Mouse (Mus musculus): ENCODE data around the gene Raf1. TPM values are rescaled to one million over a fixed set of nuclear protein-coding genes. Genes with fewer than 3 reads are reported as not detected.

Gene Raf1
- polyA plus RNA-seq, 1 experiment from 2014 or later, result 179 TPM

DNA sequence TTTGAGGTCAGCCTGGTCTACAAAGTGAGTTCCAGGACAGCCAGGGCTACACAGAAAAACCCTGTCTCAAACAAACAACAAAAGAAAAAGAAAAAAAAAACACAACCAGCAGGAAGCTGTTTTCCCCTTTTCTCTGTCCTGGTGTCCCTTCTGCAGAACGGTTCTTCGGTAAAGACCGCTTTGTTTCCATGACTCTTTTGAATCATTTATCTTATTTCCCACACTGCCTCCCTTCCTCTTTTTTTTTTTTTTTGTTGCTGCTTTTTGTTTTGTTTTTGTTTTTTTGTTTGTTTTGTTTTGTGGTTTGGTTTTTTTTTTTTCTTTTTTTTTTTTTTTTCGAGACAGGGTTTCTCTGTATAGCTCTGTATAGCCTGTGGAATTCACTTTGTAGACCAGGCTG is 83.2 kb downstream of the Raf1 start:
- H3K36me3 ChIP-seq (ENCODE audit: control insufficient read depth, insufficient read depth, low read length), result no peaks in the 10 kb centered on the region
- 86% methylated on average over 4 of the region's 4 CpGs for WGBS
- H3K4me3 ChIP-seq (replicated peaks; ENCODE audit: low read depth, low read length), result no peak overlapping the region
- no peaks in the 10 kb centered on the region for H3K4me1 ChIP-seq (ENCODE audit: control insufficient read depth, insufficient read depth, low read length)
- DNase-seq (no peak), ATAC-seq (ENCODE audit: low FRiP score, low TSS enrichment) (no peak)
- H3K9me3 ChIP-seq (ENCODE audit: control insufficient read depth, low read length), result no peaks in the 10 kb centered on the region
- no peak overlapping the region for H3K9ac ChIP-seq (replicated peaks; ENCODE audit: low read length)
- no peaks in the 10 kb centered on the region for H3K27me3 ChIP-seq (ENCODE audit: control insufficient read depth, insufficient read depth, low read length)
- H3K27ac ChIP-seq (replicated peaks; ENCODE audit: low read depth, low read length), result no peak overlapping the region
- H3K4me2 ChIP-seq (ENCODE audit: low read length), result no peak overlapping the region

DNA sequence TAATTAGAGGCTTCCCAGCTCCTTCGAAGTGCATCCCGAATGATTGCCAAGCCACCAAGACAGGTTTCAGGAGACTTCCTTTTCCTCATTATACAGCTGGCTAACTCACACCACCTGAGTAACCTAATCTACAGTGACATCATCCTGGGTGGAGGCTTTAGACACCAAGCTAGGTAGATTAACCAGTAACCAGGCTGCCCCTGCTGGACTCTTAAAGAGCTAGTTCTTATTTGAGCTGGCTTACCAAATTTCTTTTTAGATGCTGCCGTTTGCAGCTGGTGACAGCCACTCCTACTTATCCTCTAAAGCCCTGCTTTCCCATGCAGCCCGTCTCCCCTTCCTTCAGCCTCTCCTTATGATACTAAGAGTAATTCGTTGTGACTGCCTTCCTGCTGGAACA is 84.0 kb downstream of the Raf1 start, which contains the start of gene Mkrn2os:
Gene Mkrn2os (minus strand): TSS at position 119 of the 400 bp plus-strand sequence.
- H3K27me3 ChIP-seq (ENCODE audit: control insufficient read depth, insufficient read depth, low read length), result no peaks in the 10 kb centered on the region
- WGBS, result 63% methylated on average over 5 of the region's 5 CpGs
- no peaks in the 10 kb centered on the region for H3K4me1 ChIP-seq (ENCODE audit: control insufficient read depth, insufficient read depth, low read length)
- H3K36me3 ChIP-seq (ENCODE audit: control insufficient read depth, insufficient read depth, low read length), result no peaks in the 10 kb centered on the region
- no peak within 1 kb of the TSS for H3K4me3 ChIP-seq (replicated peaks; ENCODE audit: low read depth, low read length)
- no peak for ATAC-seq (ENCODE audit: low FRiP score, low TSS enrichment)
- H3K4me2 ChIP-seq (ENCODE audit: low read length), result no peak within 1 kb of the TSS
- H3K9me3 ChIP-seq (ENCODE audit: control insufficient read depth, low read length), result no peaks in the 10 kb centered on the region
- H3K27ac ChIP-seq (replicated peaks; ENCODE audit: low read depth, low read length), result no peak within 1 kb of the TSS
- DNase-seq, result no peak
- no peak within 1 kb of the TSS for H3K9ac ChIP-seq (replicated peaks; ENCODE audit: low read length)

DNA sequence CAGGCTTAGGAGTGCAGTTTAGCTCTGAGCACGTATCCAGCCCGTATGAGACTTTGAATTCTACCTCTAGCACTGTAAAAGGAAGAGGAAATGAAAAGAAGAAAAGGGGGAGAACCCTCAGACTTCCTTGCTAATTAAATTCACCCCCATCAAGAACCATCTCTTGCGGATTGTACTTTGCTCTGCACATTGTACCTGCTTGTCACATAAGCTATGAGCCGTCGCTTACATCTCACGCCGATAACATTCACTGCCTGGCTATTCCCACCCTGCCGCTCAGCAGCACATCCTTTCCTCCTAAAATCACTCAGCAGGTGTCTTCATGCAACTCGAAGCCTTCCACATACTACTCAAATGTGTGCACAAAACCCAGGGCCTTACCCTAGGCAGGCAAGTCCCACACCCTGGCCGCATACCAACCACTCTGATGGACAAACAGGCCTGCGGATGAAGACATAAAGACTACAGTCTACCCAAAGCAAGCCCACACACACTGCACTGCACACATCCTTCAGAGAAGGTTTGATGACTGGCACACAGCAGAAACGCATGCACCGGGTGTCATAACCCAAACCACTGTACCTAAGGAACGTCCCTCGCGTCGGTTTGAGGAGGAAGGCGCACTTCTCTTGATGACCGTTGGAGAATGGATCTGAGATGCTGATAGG is 84.6 kb downstream of the Raf1 start:
- Histone ChIP-seq H3K27ac (replicated peaks; ENCODE audit: low read depth, low read length) (no peak overlapping the region), H3K4me1 (ENCODE audit: control insufficient read depth, insufficient read depth, low read length) (no peaks in the 10 kb centered on the region), H3K27me3 (ENCODE audit: control insufficient read depth, insufficient read depth, low read length) (no peaks in the 10 kb centered on the region), H3K36me3 (ENCODE audit: control insufficient read depth, insufficient read depth, low read length) (no peaks in the 10 kb centered on the region), H3K9me3 (ENCODE audit: control insufficient read depth, low read length) (no peaks in the 10 kb centered on the region), H3K4me2 (ENCODE audit: low read length) (no peak overlapping the region), H3K4me3 (replicated peaks; ENCODE audit: low read depth, low read length) (no peak overlapping the region), H3K9ac (replicated peaks; ENCODE audit: low read length) (no peak overlapping the region)
- 87% methylated on average over 19 of the region's 19 CpGs for WGBS
- no peak for DNase-seq
- no peak for ATAC-seq (ENCODE audit: low FRiP score, low TSS enrichment)

DNA sequence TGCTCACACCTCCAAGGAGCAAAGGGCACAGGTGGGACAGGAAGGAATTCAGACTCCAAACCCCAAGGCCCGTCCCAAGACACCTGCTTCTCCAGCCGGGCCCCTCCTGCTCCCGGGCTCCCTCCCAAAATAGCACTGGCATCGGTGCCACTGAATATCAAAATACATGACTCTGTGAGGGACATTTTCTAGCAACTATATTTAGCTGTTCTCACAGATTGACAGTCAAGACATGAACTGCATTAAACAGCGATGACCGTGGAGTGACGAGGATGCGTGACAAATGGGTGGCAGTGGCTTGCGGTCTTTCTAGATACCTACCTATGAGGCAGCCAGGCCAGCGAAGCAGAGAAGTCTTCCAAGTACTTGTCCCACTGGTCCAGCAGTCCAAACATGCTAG is 90.1 kb downstream of the Raf1 start:
- H3K4me3 ChIP-seq (replicated peaks; ENCODE audit: low read depth, low read length), result no peak overlapping the region
- ATAC-seq (ENCODE audit: low FRiP score, low TSS enrichment) (no peak), DNase-seq (no peak)
- H3K27ac ChIP-seq (replicated peaks; ENCODE audit: low read depth, low read length), result no peak overlapping the region
- no peaks in the 10 kb centered on the region for H3K27me3 ChIP-seq (ENCODE audit: control insufficient read depth, insufficient read depth, low read length)
- H3K9ac ChIP-seq (replicated peaks; ENCODE audit: low read length), result no peak overlapping the region
- WGBS, result 86% methylated on average over 10 of the region's 10 CpGs
- no peaks in the 10 kb centered on the region for H3K9me3 ChIP-seq (ENCODE audit: control insufficient read depth, low read length)
- no peak overlapping the region for H3K4me2 ChIP-seq (ENCODE audit: low read length)
- no peaks in the 10 kb centered on the region for H3K4me1 ChIP-seq (ENCODE audit: control insufficient read depth, insufficient read depth, low read length)
- H3K36me3 ChIP-seq (ENCODE audit: control insufficient read depth, insufficient read depth, low read length), result 0 out of 2 replicates have a peak, but pooled peaks cover under 1% of the 10 kb centered on the region

DNA sequence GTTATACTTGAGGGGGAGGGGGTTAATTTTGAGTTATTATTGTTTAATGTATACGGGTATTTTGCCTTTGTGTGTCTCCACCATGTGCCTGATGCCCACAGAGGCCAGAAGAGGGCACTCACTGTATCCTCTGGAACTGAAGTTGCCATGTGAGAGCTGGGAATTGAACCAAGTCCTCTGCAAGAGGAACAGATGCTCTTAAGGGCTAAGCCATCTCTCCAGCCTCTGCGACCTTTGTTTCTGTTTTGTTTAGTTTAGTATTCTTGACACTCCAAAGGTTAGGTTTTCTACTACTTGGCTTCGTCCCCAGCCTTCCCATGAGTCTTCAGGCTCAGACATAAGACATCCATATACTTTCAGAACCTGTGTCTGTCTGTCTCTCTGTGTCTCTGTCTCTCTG is 92.3 kb downstream of the Raf1 start:
- ATAC-seq (ENCODE audit: low FRiP score, low TSS enrichment), result no peak
- no peak for DNase-seq
- H3K9me3 ChIP-seq (ENCODE audit: control insufficient read depth, low read length), result no peaks in the 10 kb centered on the region
- no peak overlapping the region for H3K4me2 ChIP-seq (ENCODE audit: low read length)
- H3K36me3 ChIP-seq (ENCODE audit: control insufficient read depth, insufficient read depth, low read length), result peaks cover 13% of the 10 kb centered on the region; the same call in 1 of the 2 replicates
- H3K4me3 ChIP-seq (replicated peaks; ENCODE audit: low read depth, low read length), result no peak overlapping the region
- 84% methylated on average over 3 of the region's 3 CpGs for WGBS
- H3K27ac ChIP-seq (replicated peaks; ENCODE audit: low read depth, low read length), result no peak overlapping the region
- H3K4me1 ChIP-seq (ENCODE audit: control insufficient read depth, insufficient read depth, low read length), result no peaks in the 10 kb centered on the region
- no peak overlapping the region for H3K9ac ChIP-seq (replicated peaks; ENCODE audit: low read length)
- H3K27me3 ChIP-seq (ENCODE audit: control insufficient read depth, insufficient read depth, low read length), result no peaks in the 10 kb centered on the region

DNA sequence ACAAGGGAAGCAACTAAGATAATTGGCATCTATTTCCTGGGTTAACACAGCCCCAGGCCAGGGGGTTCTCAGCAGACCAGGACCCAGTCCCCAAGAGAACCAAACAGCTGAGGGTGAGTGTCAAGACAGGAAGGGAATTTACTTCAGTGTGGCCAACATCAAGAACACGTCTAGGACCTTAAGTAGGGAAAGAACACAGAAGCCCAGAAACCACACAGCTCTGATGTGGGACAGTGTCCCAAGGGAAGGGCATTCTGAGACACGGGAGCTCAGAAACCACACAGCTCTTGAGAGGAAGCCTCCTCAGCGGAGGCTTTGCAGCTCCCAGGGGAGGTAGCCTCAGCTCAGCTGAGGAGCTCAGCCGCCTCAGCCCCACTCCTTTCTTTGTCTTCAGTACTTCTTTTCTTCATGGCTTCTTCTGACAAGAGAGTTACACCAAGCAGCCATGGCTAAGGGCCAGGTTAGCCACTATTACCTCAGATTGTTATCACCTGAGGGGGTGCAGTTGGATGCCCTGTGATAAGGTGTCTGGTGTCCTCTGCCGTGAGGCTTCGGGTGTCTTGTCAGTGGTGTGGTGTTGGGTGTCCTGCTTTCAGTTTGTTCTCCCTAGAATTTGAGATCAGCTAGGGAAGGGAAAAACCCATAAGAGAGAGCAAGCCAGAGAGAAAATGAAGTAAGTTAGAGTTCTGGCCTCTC is 92.9 kb downstream of the Raf1 start:
- 82% methylated on average over 6 of the region's 6 CpGs for WGBS

DNA sequence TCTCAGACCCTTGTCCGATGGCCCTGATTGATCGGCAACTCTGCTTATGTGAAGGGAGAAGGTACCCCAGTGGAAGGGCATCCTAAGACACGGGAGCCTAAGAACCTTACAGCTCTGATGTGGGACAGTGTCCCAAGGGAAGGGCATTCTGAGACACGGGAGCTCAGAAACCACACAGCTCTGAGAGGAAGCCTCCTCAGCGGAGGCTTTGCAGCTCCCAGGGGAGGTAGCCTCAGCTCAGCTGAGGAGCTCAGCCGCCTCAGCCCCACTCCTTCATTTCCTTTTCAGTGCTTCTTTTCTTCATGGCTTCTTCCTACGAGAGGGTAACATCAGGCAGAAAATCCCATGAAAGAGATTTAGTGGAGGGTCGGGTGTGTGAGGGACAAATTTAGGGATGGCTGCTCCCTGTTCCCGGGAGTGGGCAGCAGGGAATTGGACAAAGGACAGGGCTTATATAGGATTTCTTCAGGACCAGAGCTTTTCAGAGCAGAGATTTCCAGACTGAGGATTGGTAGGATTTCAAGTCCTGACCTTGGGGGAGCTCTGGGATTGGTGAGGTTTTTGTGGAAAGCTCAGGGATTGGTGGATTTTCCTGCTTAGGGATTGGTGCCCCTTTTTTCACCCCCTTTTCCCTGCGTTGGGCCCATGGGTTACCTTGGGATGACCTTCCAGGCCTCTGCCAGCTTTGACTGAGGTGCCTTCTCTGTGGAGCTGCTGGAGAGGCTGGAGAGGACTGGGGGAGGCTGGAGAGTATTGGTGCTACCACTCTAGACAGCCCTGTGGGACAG is 93.9 kb downstream of the Raf1 start:
- no peaks in the 10 kb centered on the region for H3K4me1 ChIP-seq (ENCODE audit: control insufficient read depth, insufficient read depth, low read length)
- no peak overlapping the region for H3K4me2 ChIP-seq (ENCODE audit: low read length)
- H3K27me3 ChIP-seq (ENCODE audit: control insufficient read depth, insufficient read depth, low read length), result no peaks in the 10 kb centered on the region
- no peak overlapping the region for H3K27ac ChIP-seq (replicated peaks; ENCODE audit: low read depth, low read length)
- 78% methylated on average over 10 of the region's 10 CpGs for WGBS
- DNase-seq (no peak), ATAC-seq (ENCODE audit: low FRiP score, low TSS enrichment) (no peak)
- H3K4me3 ChIP-seq (replicated peaks; ENCODE audit: low read depth, low read length), result no peak overlapping the region
- peaks cover 27% of the 10 kb centered on the region for H3K36me3 ChIP-seq (ENCODE audit: control insufficient read depth, insufficient read depth, low read length)
- no peaks in the 10 kb centered on the region for H3K9me3 ChIP-seq (ENCODE audit: control insufficient read depth, low read length)
- H3K9ac ChIP-seq (replicated peaks; ENCODE audit: low read length), result no peak overlapping the region

More for the DNA sequence above, 92.9 kb downstream of the Raf1 start:
- DNase-seq, result no peak
- ATAC-seq (ENCODE audit: low FRiP score, low TSS enrichment), result no peak
- H3K27me3 ChIP-seq (ENCODE audit: control insufficient read depth, insufficient read depth, low read length), result no peaks in the 10 kb centered on the region
- H3K4me2 ChIP-seq (ENCODE audit: low read length), result no peak overlapping the region
- H3K4me1 ChIP-seq (ENCODE audit: control insufficient read depth, insufficient read depth, low read length), result no peaks in the 10 kb centered on the region
- no peak overlapping the region for H3K9ac ChIP-seq (replicated peaks; ENCODE audit: low read length)
- H3K36me3 ChIP-seq (ENCODE audit: control insufficient read depth, insufficient read depth, low read length), result peaks cover 17% of the 10 kb centered on the region
- no peak overlapping the region for H3K27ac ChIP-seq (replicated peaks; ENCODE audit: low read depth, low read length)
- no peaks in the 10 kb centered on the region for H3K9me3 ChIP-seq (ENCODE audit: control insufficient read depth, low read length)
- H3K4me3 ChIP-seq (replicated peaks; ENCODE audit: low read depth, low read length), result no peak overlapping the region

DNA sequence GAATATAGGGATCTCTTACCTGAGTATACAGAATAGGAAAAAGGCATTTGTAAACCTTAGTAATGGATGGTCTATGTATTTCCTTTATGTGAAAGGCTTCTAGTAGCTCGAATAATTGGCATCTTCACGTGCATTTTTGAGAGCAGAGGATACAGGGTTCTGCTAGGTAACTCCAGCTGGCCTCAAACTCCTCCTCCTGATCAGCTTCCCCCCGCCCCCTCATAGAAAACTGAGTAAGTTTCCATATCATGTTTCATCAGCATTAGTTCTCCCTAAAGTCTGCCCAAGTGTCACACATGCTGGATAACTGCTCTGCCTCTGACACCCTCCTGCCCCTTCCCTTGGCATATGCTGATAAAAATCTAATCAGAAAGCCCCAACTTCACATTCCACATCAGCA is 95.6 kb downstream of the Raf1 start:
- ATAC-seq (ENCODE audit: low FRiP score, low TSS enrichment) (no peak), DNase-seq (no peak)
- 91% methylated on average over 3 of the region's 3 CpGs for WGBS
- H3K27me3 ChIP-seq (ENCODE audit: control insufficient read depth, insufficient read depth, low read length), result no peaks in the 10 kb centered on the region
- H3K4me3 ChIP-seq (replicated peaks; ENCODE audit: low read depth, low read length), result no peak overlapping the region
- no peaks in the 10 kb centered on the region for H3K9me3 ChIP-seq (ENCODE audit: control insufficient read depth, low read length)
- H3K4me1 ChIP-seq (ENCODE audit: control insufficient read depth, insufficient read depth, low read length), result no peaks in the 10 kb centered on the region
- no peak overlapping the region for H3K4me2 ChIP-seq (ENCODE audit: low read length)
- peaks cover 44% of the 10 kb centered on the region for H3K36me3 ChIP-seq (ENCODE audit: control insufficient read depth, insufficient read depth, low read length)
- H3K9ac ChIP-seq (replicated peaks; ENCODE audit: low read length), result no peak overlapping the region
- no peak overlapping the region for H3K27ac ChIP-seq (replicated peaks; ENCODE audit: low read depth, low read length)

All from midbrain, embryonic 14.5 days (tissue).